Mouse (Mus musculus): Measurements from ENCODE around the gene Iqcd. TPM values are rescaled to one million over a fixed set of nuclear protein-coding genes. Genes with fewer than 3 reads are reported as not detected.

Iqcd gene
- total RNA-seq (2021): under 1 TPM in 1 of 2 experiments, not detected in 1; 0.15 TPM
- long read RNA-seq, experiment 1: 0 reads
- long read RNA-seq, experiment 2: 0 reads

GRCm38 (mm10) chr5:120588569-120589094, at the start of gene Iqcd, which contains the start of gene Tpcn1:
Gene Iqcd, plus strand, starts transcription at chr5:120589016.
Gene Tpcn1, minus strand, starts transcription at chr5:120588673.
- DNase-seq: peak; percentile 99 to 100
- intact Hi-C loops (cut with DNase I): loop anchor here (5.0 kb wide), 1 partner anchor 81 kb away; no protein-coding TSS in a partner anchor

GRCm38 (mm10) chr5:120548236-120548850, 40.5 kb upstream of the Iqcd start:
- intact Hi-C loops (cut with DNase I): no loop called here
- no peak for DNase-seq

GRCm38 (mm10) chr5:120550137-120550536, 38.7 kb upstream of the Iqcd start:
- DNase-seq: no peak
- intact Hi-C loops (cut with DNase I): no loop called here

GRCm38 (mm10) chr5:120550673-120551072, 38.1 kb upstream of the Iqcd start:
- intact Hi-C loops (cut with DNase I): no loop called here

GRCm38 (mm10) chr5:120555871-120556270, 32.9 kb upstream of the Iqcd start:
- no peak for DNase-seq
- intact Hi-C loops (cut with DNase I): no loop called here

More at GRCm38 (mm10) chr5:120550673-120551072, 38.1 kb upstream of the Iqcd start:
- no peak for DNase-seq

GRCm38 (mm10) chr5:120558041-120558440, 30.8 kb upstream of the Iqcd start:
- intact Hi-C loops (cut with DNase I): loop anchor here (2.0 kb wide), 1 partner anchor 27 kb away; no protein-coding TSS in a partner anchor

GRCm38 (mm10) chr5:120558762-120559161, 30.1 kb upstream of the Iqcd start:
- DNase-seq: no peak
- intact Hi-C loops (cut with DNase I): loop anchor here (2.0 kb wide), 1 partner anchor 26 kb away; no protein-coding TSS in a partner anchor

More at GRCm38 (mm10) chr5:120558041-120558440, 30.8 kb upstream of the Iqcd start:
- DNase-seq: no peak

GRCm38 (mm10) chr5:120560129-120560615, 28.6 kb upstream of the Iqcd start:
- intact Hi-C loops (cut with DNase I): no loop called here
- DNase-seq: no peak

- intact Hi-C loops (cut with DNase I): no loop called here
- peak; percentile 81 to 83 for DNase-seq
Observed at GRCm38 (mm10) chr5:120560616-120561311, 28.1 kb upstream of the Iqcd start.

GRCm38 (mm10) chr5:120562956-120563913, 25.6 kb upstream of the Iqcd start:
- DNase-seq: peak; percentile 77 to 80
- intact Hi-C loops (cut with DNase I): no loop called here

- DNase-seq: no peak
- intact Hi-C loops (cut with DNase I): no loop called here
Observed at GRCm38 (mm10) chr5:120563914-120564311, 24.9 kb upstream of the Iqcd start.

GRCm38 (mm10) chr5:120565171-120565905, 23.5 kb upstream of the Iqcd start:
- intact Hi-C loops (cut with DNase I): no loop called here
- DNase-seq: peak in 1 of 2 experiments; percentile 14

- intact Hi-C loops (cut with DNase I): no loop called here
- DNase-seq: peak in 1 of 2 experiments; percentile 18
Observed at GRCm38 (mm10) chr5:120566101-120566500, 22.7 kb upstream of the Iqcd start.

- intact Hi-C loops (cut with DNase I): no loop called here
Observed at GRCm38 (mm10) chr5:120566681-120567252, 22.0 kb upstream of the Iqcd start.

GRCm38 (mm10) chr5:120567253-120567701, 21.5 kb upstream of the Iqcd start:
- DNase-seq: peak; percentile 66 to 76
- intact Hi-C loops (cut with DNase I): no loop called here

More at GRCm38 (mm10) chr5:120566681-120567252, 22.0 kb upstream of the Iqcd start:
- peak in 1 of 2 experiments; percentile 35 for DNase-seq

GRCm38 (mm10) chr5:120567761-120568211, 21.0 kb upstream of the Iqcd start:
- DNase-seq: no peak
- intact Hi-C loops (cut with DNase I): no loop called here

- intact Hi-C loops (cut with DNase I): no loop called here
- DNase-seq: no peak
Observed at GRCm38 (mm10) chr5:120568336-120568768, 20.5 kb upstream of the Iqcd start.

- intact Hi-C loops (cut with DNase I): no loop called here
- DNase-seq: no peak
Observed at GRCm38 (mm10) chr5:120568964-120569363, 19.9 kb upstream of the Iqcd start.

GRCm38 (mm10) chr5:120569791-120570190, 19.0 kb upstream of the Iqcd start:
- intact Hi-C loops (cut with DNase I): no loop called here
- DNase-seq: no peak

Measured in gastrocnemius, postnatal 36 days (tissue).